Mouse (Mus musculus) hindbrain, embryonic 11.5 days (tissue): ENCODE data around the gene Dnm1. TPM values are rescaled to one million over a fixed set of nuclear protein-coding genes. Genes with fewer than 3 reads are reported as not detected.
"Not testable (repeated sequence)": the region's sequence is repeated elsewhere in the genome, so short reads cannot be mapped to it uniquely, and the experiment has no call there.

Source experiments
- ATAC-seq: fragments of 200-750 bp; cut with Nextera tagmentation; 2 replicates; pipeline ENCODE4 v1.8.0; 2017; ENCODE audit warnings: mild to moderate bottlenecking, moderate TSS enrichment, moderate library complexity; ENCODE audit not compliant: low FRiP score
- DNase-seq: peaks from one replicate; pipeline ENCODE4 v3.0.0-alpha.2; 2015; ENCODE audit warnings: low spot score
- H3K27ac ChIP-seq: fragments of 300-500 bp; sonication (generic); 2 replicates; pipeline ENCODE4 v1.5.1; 2014; ENCODE audit warnings: mild to moderate bottlenecking, low read depth, low read length
- H3K27me3 ChIP-seq: fragments of 300-500 bp; sonication (generic); 2 replicates; pipeline ENCODE4 v1.6.1; 2014; ENCODE audit warnings: mild to moderate bottlenecking, low read length, moderate library complexity, mixed read lengths; ENCODE audit not compliant: control insufficient read depth, insufficient read depth
- H3K36me3 ChIP-seq: fragments of 300-500 bp; sonication (generic); 2 replicates; pipeline ENCODE4 v1.6.1; 2014; ENCODE audit warnings: mild to moderate bottlenecking, low read length, moderate library complexity, mixed read lengths; ENCODE audit not compliant: control insufficient read depth, insufficient read depth
- H3K4me1 ChIP-seq: fragments of 300-500 bp; sonication (generic); replicated peaks from 2 replicates; pipeline ENCODE4 v1.6.1; 2014; ENCODE audit warnings: low read length, mixed read lengths; ENCODE audit not compliant: control insufficient read depth, insufficient read depth
- H3K4me2 ChIP-seq: fragments of 300-500 bp; sonication (generic); replicated peaks from 2 replicates; pipeline ENCODE4 v1.6.1; 2014; ENCODE audit warnings: mild to moderate bottlenecking, low read depth, low read length
- H3K4me3 ChIP-seq: fragments of 300-500 bp; sonication (generic); 2 replicates; pipeline ENCODE4 v1.5.1; 2014; ENCODE audit warnings: low read depth, low read length
- H3K9ac ChIP-seq: fragments of 300-500 bp; sonication (generic); 2 replicates; pipeline ENCODE4 v1.6.1; 2014; ENCODE audit warnings: low read depth, low read length
- H3K9me3 ChIP-seq: fragments of 300-500 bp; sonication (generic); 2 replicates; pipeline ENCODE4 v1.6.1; 2016; ENCODE audit warnings: low read length; ENCODE audit not compliant: control insufficient read depth
- WGBS: fragments of 180-500 bp; shearing (Covaris S2); extraction: QIAGEN DNeasy Blood & Tissue Kit; methylation state at CpG from one replicate; pipeline ENCODE4 v1.1.7; 2014; 5-methylcytosine and 5-hydroxymethylcytosine counted together
- polyA plus RNA-seq: library from polyadenylated mRNA; unstranded; fragments of >200 nt; fragmentation: Nextera tagmentation; extraction: Ambion mirVana; gene quantifications from 2 replicates; pipeline ENCODE4 v1.2.1, GENCODE M21; 2014

The Dnm1 gene
- polyA plus RNA-seq, 1 experiment from 2014 or later, result 22.6 TPM

GRCm38 (mm10) chr2:32307941-32308760 lies 45.0 kb downstream of the Dnm1 start:
- no peak overlapping the region for H3K9ac ChIP-seq
- H3K4me2 ChIP-seq, result no peak overlapping the region
- H3K4me3 ChIP-seq, result no peak overlapping the region
- peaks cover 3% of the 10 kb centered on the region; the same call in 1 of the 2 replicates for H3K4me1 ChIP-seq
- H3K36me3 ChIP-seq, result peaks cover 11% of the 10 kb centered on the region; the same call in 1 of the 2 replicates
- DNase-seq (peak; percentile 84), ATAC-seq (no peak)
- H3K27me3 ChIP-seq, result no peaks in the 10 kb centered on the region
- no peaks in the 10 kb centered on the region for H3K9me3 ChIP-seq
- no peak overlapping the region for H3K27ac ChIP-seq
- WGBS, result 48% methylated on average over 8 of the region's 8 CpGs

- 95% methylated on average over 6 of the region's 6 CpGs for WGBS
- ATAC-seq (no peak), DNase-seq (no peak)
- Histone ChIP-seq H3K9me3 (no peaks in the 10 kb centered on the region), H3K36me3 (peaks cover 11% of the 10 kb centered on the region; the same call in 1 of the 2 replicates), H3K27ac (no peak overlapping the region), H3K4me1 (peaks cover 3% of the 10 kb centered on the region; the same call in 1 of the 2 replicates), H3K4me2 (no peak overlapping the region), H3K4me3 (no peak overlapping the region), H3K27me3 (no peaks in the 10 kb centered on the region), H3K9ac (no peak overlapping the region)
These were observed 45.8 kb downstream of the Dnm1 start for GRCm38 (mm10) chr2:32307247-32307798.

- ATAC-seq (no peak), DNase-seq (no peak)
- 84% methylated on average over 9 of the region's 9 CpGs for WGBS
- Histone ChIP-seq H3K4me1 (no peaks in the 10 kb centered on the region), H3K9me3 (no peaks in the 10 kb centered on the region), H3K27ac (no peak overlapping the region), H3K4me2 (no peak overlapping the region), H3K27me3 (no peaks in the 10 kb centered on the region), H3K9ac (no peak overlapping the region), H3K4me3 (no peak overlapping the region), H3K36me3 (peaks cover 11% of the 10 kb centered on the region; the same call in 1 of the 2 replicates)
These were observed 47.0 kb downstream of the Dnm1 start for GRCm38 (mm10) chr2:32306176-32306575.

GRCm38 (mm10) chr2:32305668-32306067 lies 47.5 kb downstream of the Dnm1 start:
- 92% methylated on average over 5 of the region's 5 CpGs for WGBS
- Histone ChIP-seq H3K9ac (no peak overlapping the region), H3K4me3 (no peak overlapping the region), H3K4me2 (no peak overlapping the region), H3K9me3 (no peaks in the 10 kb centered on the region), H3K4me1 (no peaks in the 10 kb centered on the region), H3K36me3 (peaks cover 11% of the 10 kb centered on the region; the same call in 1 of the 2 replicates), H3K27me3 (no peaks in the 10 kb centered on the region), H3K27ac (no peak overlapping the region)
- no peak for ATAC-seq
- DNase-seq, result no peak

- Histone ChIP-seq H3K4me3 (no peak overlapping the region), H3K4me2 (no peak overlapping the region), H3K27ac (no peak overlapping the region), H3K36me3 (peaks cover 11% of the 10 kb centered on the region; the same call in 1 of the 2 replicates), H3K27me3 (no peaks in the 10 kb centered on the region), H3K9ac (no peak overlapping the region), H3K9me3 (no peaks in the 10 kb centered on the region), H3K4me1 (no peaks in the 10 kb centered on the region)
- WGBS, result 65% methylated on average over 8 of the region's 8 CpGs
- ATAC-seq, result no peak
- DNase-seq, result peak; percentile 71
These were observed 48.8 kb downstream of the Dnm1 start for GRCm38 (mm10) chr2:32304145-32304832.

DNA sequence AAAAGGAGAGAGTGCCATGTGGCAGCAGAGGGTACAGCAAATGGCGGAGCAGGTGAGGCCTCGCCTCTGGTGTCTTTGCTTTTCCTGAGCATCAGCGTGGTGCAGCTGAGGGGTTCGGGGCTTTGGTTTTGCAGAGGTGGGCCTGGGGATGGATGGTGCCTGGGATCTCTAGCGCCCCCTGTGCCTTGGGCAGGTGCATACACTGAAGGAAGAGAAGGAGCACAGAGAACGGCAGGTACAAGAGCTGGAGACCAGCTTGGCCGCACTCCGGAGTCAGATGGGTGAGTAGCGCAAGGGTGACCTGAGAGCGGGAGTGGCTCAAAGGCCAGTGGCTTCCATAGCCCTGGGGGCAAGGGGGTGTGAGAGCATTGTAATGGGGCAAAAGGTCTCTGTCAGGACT lies 50.2 kb downstream of the Dnm1 start:
- DNase-seq (no peak), ATAC-seq (no peak)
- no peak overlapping the region for H3K27ac ChIP-seq
- no peak overlapping the region for H3K9ac ChIP-seq
- H3K9me3 ChIP-seq, result no peaks in the 10 kb centered on the region
- no peaks in the 10 kb centered on the region for H3K27me3 ChIP-seq
- 92% methylated on average over 10 of the region's 10 CpGs for WGBS
- H3K4me1 ChIP-seq, result no peaks in the 10 kb centered on the region
- no peak overlapping the region for H3K4me2 ChIP-seq
- peaks cover 14% of the 10 kb centered on the region; the same call in 1 of the 2 replicates for H3K36me3 ChIP-seq
- H3K4me3 ChIP-seq, result no peak overlapping the region

- Histone ChIP-seq H3K4me3 (no peak overlapping the region), H3K9ac (no peak overlapping the region), H3K4me1 (no peaks in the 10 kb centered on the region), H3K27ac (no peak overlapping the region), H3K36me3 (0 out of 2 replicates have a peak, but pooled peaks cover 3% of the 10 kb centered on the region), H3K4me2 (no peak overlapping the region), H3K9me3 (no peaks in the 10 kb centered on the region), H3K27me3 (no peaks in the 10 kb centered on the region)
- DNase-seq, result no peak
- no peak for ATAC-seq
- 88% methylated on average over 4 of the region's 4 CpGs for WGBS
These were observed 53.7 kb downstream of the Dnm1 start for GRCm38 (mm10) chr2:32299469-32299868.

DNA sequence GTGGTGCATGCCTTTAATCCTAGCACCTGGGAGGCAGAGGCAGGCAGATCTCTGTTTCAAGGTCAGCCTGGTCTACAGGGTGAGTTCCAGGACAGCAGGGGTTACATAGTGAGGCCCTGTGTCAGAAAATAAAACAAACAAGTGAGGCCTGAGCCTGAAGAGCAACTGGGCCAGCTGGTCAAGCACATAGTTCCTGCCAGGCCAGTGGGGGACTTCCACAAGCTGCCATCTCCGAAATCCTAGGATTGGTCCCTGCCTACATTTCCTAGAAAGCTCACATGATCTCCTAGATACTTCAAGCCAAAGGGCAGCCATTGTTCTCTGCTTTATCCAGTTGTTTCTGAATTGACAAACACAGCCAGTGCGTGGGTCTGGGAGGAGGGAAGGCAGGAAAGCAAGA lies 57.3 kb downstream of the Dnm1 start:
- not testable (repeated sequence) for H3K36me3 ChIP-seq

More for the DNA sequence above, 57.3 kb downstream of the Dnm1 start:
- H3K9ac ChIP-seq, DNase-seq, H3K4me2 ChIP-seq, ATAC-seq, H3K27me3 ChIP-seq, H3K27ac ChIP-seq, H3K9me3 ChIP-seq, H3K4me3 ChIP-seq, H3K4me1 ChIP-seq: not testable (repeated sequence)
- WGBS, result 87% methylated on average over 2 of the region's 2 CpGs
